Mouse (Mus musculus): ENCODE results near the gene Ambra1.

GRCm38 (mm10) chr2:91852446-91853191 is 122.7 kb downstream of the Ambra1 start:
- no peak for TF ChIP-seq CTCF (IDR thresholded peaks at IDR 0.05; ENCODE audit: control insufficient read depth, insufficient read depth, insufficient read length)
- TF ChIP-seq MAX (IDR thresholded peaks at IDR 0.05): no peak
- no peak for TF ChIP-seq MYOD1 (IDR thresholded peaks at IDR 0.05; ENCODE audit: control insufficient read depth, insufficient read length, low read depth)
- no peak for TF ChIP-seq USF1 (IDR thresholded peaks at IDR 0.05; ENCODE audit: low read depth)

Data from C2C12 (cell line).